Mouse (Mus musculus) C2C12 (cell line): Measurements from ENCODE around the gene Il6ra.

ENCODE experiments used
- CTCF ChIP-seq: IDR thresholded peaks from one replicate; pipeline ENCODE4 v1.5.1; 2011; ENCODE audit not compliant: control insufficient read depth, insufficient read depth, insufficient read length
- MAX ChIP-seq: IDR thresholded peaks from one replicate; pipeline ENCODE4 v1.6.1; 2011; ENCODE audit warnings: mild to moderate bottlenecking, control low read depth
- MYOD1 ChIP-seq: IDR thresholded peaks from one replicate; pipeline ENCODE4 v1.6.1; 2011; ENCODE audit warnings: low read depth; ENCODE audit not compliant: control insufficient read depth, insufficient read length
- MYOG ChIP-seq: IDR thresholded peaks from one replicate; pipeline ENCODE4 v1.6.1; 2011; ENCODE audit not compliant: control insufficient read depth, insufficient read length; ENCODE audit errors: extremely low read depth
- USF1 ChIP-seq: IDR thresholded peaks from one replicate; pipeline ENCODE4 v1.6.1; 2011; ENCODE audit warnings: low read depth, mild to moderate bottlenecking, control low read depth, moderate library complexity

DNA sequence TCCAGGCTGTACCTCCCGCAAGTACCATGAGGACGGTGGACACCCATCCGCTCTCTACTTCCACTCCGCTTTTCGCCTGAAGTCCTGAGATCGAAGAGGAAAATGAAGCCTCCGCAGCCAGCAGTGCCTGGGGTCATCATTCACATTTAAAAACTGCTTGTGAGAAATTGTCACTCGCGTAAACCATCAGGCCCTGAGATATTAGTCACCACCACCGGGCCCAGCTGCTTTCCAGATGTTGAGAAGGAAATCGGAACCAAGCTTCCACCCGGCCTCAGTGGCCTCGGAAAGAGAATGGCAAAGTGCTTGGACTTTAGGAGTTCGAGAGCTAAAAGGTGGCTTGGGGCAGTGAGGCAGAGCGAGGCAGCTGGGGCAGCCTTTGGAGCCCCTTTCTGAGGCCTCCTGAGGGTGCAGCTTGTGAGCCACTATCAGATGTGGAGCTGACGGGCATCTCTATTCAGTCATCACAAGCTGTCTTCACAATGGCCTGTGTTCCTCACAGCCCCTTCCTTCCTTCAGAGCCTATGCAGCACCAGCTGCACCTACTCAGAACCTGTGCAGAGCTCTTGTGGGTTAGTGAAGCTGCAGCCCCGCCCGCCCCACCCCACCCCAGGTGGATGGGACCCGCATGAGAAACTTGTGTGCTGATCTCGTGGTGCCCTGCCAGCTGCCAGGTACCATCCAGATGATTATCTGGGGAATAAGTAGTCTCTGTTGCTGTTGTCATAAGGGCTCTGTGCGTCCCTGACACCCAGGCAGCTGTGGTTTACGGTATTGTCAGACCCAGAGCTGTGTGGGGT, 42.3 kb downstream of the Il6ra start:
- TF ChIP-seq MYOD1, result no peak
- no peak for TF ChIP-seq CTCF
- no peak for TF ChIP-seq MAX
- TF ChIP-seq USF1, result no peak
- TF ChIP-seq MYOG, result no peak
